Mouse (Mus musculus): ENCODE data around the gene Nptx2. TPM values are rescaled to one million over a fixed set of nuclear protein-coding genes. Genes with fewer than 3 reads are reported as not detected.

The Nptx2 gene
- polyA plus RNA-seq (2012; rRNA removed) = 4.0 and 6.7 TPM in 2 replicates

GRCm38 (mm10) chr5:144545653-144546422, at the start of gene Nptx2:
Gene Nptx2, plus strand, starts transcription at chr5:144545902.

Other genes starting within 250 kb of the Nptx2 start
- 21.8 and 36.6 TPM in 2 replicates for gene Baiap2l1, start 187.8 kb upstream of the Nptx2 start, polyA plus RNA-seq (2012; rRNA removed)
- 0.67 and 0.83 TPM in 2 replicates for gene Tmem130, start 215.9 kb downstream of the Nptx2 start, polyA plus RNA-seq (2012; rRNA removed)
- 30.0 and 34.0 TPM in 2 replicates for gene Trrap, start 221.8 kb downstream of the Nptx2 start, polyA plus RNA-seq (2012; rRNA removed)

Measured in stomach, adult 2 months (tissue).